In the genomic region with DNA sequence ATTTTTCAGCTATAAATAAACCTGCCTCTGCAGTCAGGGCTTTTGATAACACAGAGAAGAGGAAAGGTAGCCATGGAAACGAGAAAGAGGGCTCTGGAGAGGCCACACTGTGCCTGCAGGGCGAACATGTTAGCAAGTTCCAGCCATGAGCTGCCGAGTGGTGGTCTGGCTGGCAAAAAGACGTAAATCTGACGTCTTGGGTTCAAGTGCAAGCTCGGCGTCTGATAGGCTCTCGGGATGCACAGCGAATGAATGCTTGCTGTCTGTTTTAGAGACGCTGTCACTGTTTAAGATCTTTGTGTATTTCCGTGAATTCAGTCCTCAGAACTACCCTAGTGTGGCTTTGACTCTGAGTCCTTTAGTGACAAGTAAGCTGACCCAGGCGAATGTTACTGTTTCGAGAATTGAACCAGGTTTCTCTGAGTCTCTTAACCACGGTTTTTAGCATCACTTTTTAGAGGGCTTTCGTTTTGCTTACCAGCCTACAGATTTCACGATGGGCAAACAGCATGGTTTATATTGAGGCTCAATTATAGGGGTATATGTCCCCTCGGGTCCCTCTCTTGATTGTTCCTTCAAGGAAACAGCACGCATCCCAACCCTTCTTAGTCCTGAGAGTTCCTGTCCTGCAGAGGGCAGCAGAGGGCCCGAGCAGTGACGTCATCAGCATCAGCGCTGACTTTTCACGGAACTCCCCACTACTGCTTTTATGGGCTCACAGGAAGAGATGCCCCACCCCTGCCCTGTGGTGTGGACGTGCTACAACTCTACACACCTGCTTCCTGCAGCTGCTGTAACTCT, we compare ENCODE assay signal across 8 mouse cellular contexts. TPM values are rescaled to one million over a fixed set of nuclear protein-coding genes. Genes with fewer than 3 reads are reported as not detected.
A peak's percentile ranks its signal among the peaks of the same experiment; 100 is the strongest.
DNase-seq lines count a peak whose midpoint lies in the region; ATAC-seq lines count a peak whose summit lies in the region.

No protein-coding gene starts in this region.

- H3K4me3 ChIP-seq in intestine, embryonic 16.5 days (ENCODE audit: low read length) = peak overlapping the region; percentile 40

- 0 out of 2 replicates have a peak, but pooled peaks cover 4% of the 10 kb centered on the region for H3K4me1 ChIP-seq in intestine, embryonic 16.5 days (ENCODE audit: control insufficient read depth, insufficient read depth, low read length)

- peak; percentile 82 to 86 for DNase-seq in adrenal gland, adult 18-20 months (ENCODE audit: low spot score in 2 of 2)
- DNase-seq in embryo, embryonic 9.5 days (ENCODE audit: extremely low spot score) = peak; percentile 79
- DNase-seq in gastrocnemius, postnatal 4 days (ENCODE audit: low spot score in 2 of 2) = peak; percentile 50 to 75
- DNase-seq in left cerebral cortex, postnatal 25 days (ENCODE audit: low spot score in 2 of 2) = peak; percentile 71 to 75
- DNase-seq in mesoderm, embryonic 11.5 days (ENCODE audit: low read depth, low spot score) = peak; percentile 87
- DNase-seq in right cerebral cortex, postnatal 25 days = peak; percentile 70
- peak; percentile 73 to 77 for DNase-seq in urinary bladder, postnatal 36 days (ENCODE audit: low spot score in 2 of 2)

- intact Hi-C loops in left cerebral cortex, postnatal 25 days (cut with DNase I) = loop anchor here (5.0 kb wide), 2 partner anchors 133 to 193 kb away; partner anchors contain the start of gene N4bp2

- peak; percentile 68 for ATAC-seq in intestine, embryonic 16.5 days

- H3K4me2 ChIP-seq in intestine, embryonic 16.5 days (ENCODE audit: low read depth, low read length) = peak overlapping the region; percentile 45

- H3K9ac ChIP-seq in intestine, embryonic 16.5 days (ENCODE audit: low read depth, low read length) = no peak overlapping the region

- peaks cover 5% of the 10 kb centered on the region; the same call in 1 of the 2 replicates for H3K9me3 ChIP-seq in intestine, embryonic 16.5 days (ENCODE audit: control insufficient read depth, low read length)

- H3K27me3 ChIP-seq in intestine, embryonic 16.5 days (replicated peaks; ENCODE audit: control insufficient read depth, insufficient read depth, low read length) = no peaks in the 10 kb centered on the region

- 32% methylated on average over 23 of the region's 23 CpGs for WGBS in intestine, embryonic 16.5 days

- no peak overlapping the region for H3K27ac ChIP-seq in intestine, embryonic 16.5 days (ENCODE audit: low read length)

- H3K36me3 ChIP-seq in intestine, embryonic 16.5 days (ENCODE audit: control insufficient read depth, insufficient read depth, low read length) = no peaks in the 10 kb centered on the region

RNA-seq across cellular contexts. Expression of gene Chrna9, which starts 20.8 kb away (rescaled TPM):
- under 1 TPM; 0.46 to 0.80 TPM for total RNA-seq in adrenal gland, adult 18-20 months (2021)
- total RNA-seq in gastrocnemius, postnatal 4 days (2021) = 10 to 100 TPM; 25.6 to 32.2 TPM
- not detected in 2 replicates for polyA plus RNA-seq in intestine, embryonic 16.5 days (2015; fragmentation: Nextera tagmentation; extraction: Ambion mirVana)
- total RNA-seq in left cerebral cortex, postnatal 25 days (2021) = not detected

RNA-seq across cellular contexts. Expression of gene 9130230L23Rik, which starts 48.5 kb away (rescaled TPM):
- total RNA-seq in adrenal gland, adult 18-20 months (2021) = under 1 TPM in 1 of 2 experiments, not detected in 1; 0.60 TPM
- under 1 TPM; 0.73 to 0.96 TPM for total RNA-seq in gastrocnemius, postnatal 4 days (2021)
- polyA plus RNA-seq in intestine, embryonic 16.5 days (2015; fragmentation: Nextera tagmentation; extraction: Ambion mirVana) = 2.0 and 2.5 TPM in 2 replicates
- total RNA-seq in left cerebral cortex, postnatal 25 days (2021) = not detected

Comparison
In these comparisons a context has a peak if more than half of its experiments do, and no peak if none do; other contexts are left out.
1. RNA of gene Chrna9, which starts 20.8 kb away (total RNA-seq): 25.6 to 32.2 TPM in gastrocnemius, postnatal 4 days; 0.46 to 0.80 TPM in adrenal gland, adult 18-20 months and not detected in left cerebral cortex, postnatal 25 days; every median in the first group is over 10 times any median in the second.
2. Peak in every context shown above with its lines, with median percentiles within 50 percentile points of each other: DNase-seq.